Mouse (Mus musculus) cerebellum, postnatal 14 days (tissue): Measurements from ENCODE around the gene Dag1.

ENCODE experiments used
- DNase-seq, 2 experiments: peaks; one replicate each; pipeline ENCODE4 v3.0.0; 2021; ENCODE audit warnings: mixed read lengths in 2 of 2

The Dag1 gene

DNA sequence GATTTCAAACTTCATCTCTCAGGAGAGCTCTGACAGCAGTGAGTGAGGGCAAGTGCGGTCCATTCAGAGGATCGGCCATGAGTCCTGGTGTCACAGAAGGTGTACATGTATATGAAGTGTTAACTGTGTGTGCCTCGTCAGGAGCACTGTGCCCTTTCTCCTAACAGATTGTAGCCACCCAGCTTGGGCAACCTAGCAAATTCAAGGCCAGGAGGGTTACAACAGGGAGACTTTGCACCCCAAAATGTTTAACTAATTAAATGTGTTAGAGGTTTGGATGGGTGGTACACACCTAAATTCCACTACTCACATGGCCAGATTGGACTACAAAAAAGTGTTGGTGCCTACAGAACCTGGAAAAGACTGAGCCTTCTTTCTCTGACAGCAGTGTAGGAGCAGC is 42.2 kb downstream of the Dag1 start:
- no peak for DNase-seq

GRCm38 (mm10) chr9:108220380-108220774 is 43.4 kb downstream of the Dag1 start:
- DNase-seq: no peak

DNA sequence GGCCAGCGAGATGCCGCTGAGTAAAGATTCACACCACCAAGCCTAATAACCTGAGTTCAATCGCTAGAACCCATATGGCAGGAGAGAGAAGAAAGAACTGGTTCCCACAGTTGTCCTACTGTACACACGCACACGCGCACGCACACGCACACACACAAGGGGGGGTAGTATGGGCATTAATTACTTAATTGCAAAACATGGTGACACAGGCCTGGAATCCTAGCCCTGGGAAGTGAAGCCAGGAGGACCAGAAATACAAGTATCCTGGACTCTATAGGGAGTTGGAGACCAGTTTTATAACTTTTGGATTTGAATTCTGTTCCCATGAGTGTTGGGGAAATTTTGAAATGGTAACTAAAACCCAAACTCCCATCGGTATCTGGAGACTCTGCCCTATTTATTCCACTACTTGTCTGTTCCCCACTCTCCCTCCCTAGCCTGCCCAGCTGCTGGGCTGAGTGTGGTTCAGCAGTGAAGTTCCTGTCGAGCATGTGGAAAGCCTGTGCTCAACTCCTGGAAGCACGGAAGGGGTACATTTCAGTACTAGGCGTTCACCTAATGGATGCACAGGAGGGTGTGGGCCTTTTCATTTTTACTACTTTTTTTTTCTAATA is 43.9 kb downstream of the Dag1 start:
- no peak for DNase-seq

DNA sequence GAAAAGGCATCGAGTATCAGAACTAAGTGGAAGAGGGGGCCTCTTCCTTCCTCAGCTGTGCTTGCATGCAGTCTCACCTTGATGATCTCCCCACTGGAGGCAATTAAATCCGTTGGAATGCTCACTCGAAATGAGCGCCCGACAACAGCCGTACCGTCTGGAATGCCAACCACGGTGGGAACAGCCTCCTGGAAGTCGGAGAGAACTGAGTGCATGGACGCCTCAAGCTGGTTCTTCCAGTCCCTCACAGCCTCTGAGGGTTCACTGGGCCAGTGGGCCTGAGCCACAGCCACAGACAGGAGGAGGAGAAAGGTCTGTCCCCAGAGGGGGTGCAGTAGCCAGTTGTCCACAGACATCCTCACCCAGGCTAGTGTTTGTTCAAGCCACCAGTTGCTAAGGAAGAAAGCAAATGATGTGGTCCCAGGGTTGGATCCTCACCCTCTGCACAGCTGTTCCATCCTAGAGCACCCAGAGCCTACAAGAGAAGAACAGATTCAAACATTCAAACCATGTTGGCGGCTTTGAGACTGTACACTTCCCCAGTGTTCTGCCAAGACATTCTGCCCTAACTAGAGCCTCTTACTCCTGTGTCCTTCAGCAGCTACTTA is 45.7 kb downstream of the Dag1 start:
- no peak for DNase-seq

DNA sequence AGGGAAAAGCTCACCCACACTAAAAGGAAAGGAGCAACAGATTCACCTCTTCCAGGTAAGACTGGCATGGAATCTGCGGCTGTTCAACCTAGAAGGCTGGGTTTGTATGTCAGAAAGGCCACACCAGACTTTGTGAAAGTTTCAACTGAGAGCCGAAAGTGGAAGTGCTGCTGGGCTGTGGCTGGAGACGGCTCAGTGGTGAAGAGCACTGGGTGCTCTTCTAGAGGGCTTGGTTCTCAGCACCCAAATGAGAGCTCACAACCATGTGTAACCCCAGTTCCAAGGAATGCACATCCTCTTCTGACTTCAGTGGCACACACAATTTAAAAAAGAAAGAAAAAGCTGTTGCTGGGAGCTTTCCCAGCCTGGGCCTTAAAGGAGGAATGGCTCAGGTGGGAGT is 46.4 kb downstream of the Dag1 start:
- DNase-seq: no peak

- no peak for DNase-seq
These were observed 50.7 kb downstream of the Dag1 start for GRCm38 (mm10) chr9:108213105-108213504.

DNA sequence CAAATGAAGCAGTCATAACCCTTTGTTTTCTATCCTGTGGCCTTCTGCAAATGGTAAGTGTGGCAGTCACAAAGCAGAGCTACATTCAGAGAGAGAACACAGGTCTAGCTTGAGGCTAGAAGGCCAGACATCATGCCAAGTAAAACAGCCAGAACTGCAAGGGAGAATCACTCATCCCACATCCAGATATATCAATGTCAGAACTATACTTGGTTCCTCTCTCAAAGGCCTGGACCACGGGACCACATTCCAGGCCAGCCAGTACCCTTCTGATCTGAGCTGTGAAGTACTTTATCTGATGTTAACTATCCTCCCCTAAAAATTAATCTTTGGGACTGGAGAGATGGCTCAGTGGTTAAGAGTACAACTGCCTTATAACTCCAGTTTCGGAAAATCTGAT is 51.3 kb downstream of the Dag1 start:
- DNase-seq: no peak

- no peak for DNase-seq
These were observed 58.2 kb downstream of the Dag1 start for GRCm38 (mm10) chr9:108205571-108205901.

- no peak for DNase-seq
These were observed 58.7 kb downstream of the Dag1 start for GRCm38 (mm10) chr9:108204884-108205570.

- peak; percentile 83 to 88 for DNase-seq
These were observed 60.7 kb downstream of the Dag1 start for GRCm38 (mm10) chr9:108203015-108203414.

DNA sequence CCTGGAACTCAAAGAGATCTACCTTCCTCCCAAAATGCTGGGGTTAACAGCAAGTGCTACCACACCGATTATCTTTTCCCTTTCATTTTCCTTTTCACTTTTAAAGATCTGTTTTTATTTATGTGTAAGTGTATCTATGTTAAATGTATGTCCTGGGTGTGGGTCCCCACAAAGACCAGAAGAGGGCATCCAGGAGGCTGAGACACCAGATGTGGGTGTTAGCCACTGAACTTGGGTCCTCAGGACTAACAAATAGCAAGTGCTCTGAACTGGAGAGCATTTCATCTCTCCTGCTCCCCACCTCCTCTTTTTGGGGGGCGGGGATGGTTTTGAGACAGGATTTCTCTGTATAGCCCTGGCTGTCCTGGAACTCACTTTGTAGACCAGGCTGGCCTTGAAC is 61.6 kb downstream of the Dag1 start:
- DNase-seq: no peak

DNA sequence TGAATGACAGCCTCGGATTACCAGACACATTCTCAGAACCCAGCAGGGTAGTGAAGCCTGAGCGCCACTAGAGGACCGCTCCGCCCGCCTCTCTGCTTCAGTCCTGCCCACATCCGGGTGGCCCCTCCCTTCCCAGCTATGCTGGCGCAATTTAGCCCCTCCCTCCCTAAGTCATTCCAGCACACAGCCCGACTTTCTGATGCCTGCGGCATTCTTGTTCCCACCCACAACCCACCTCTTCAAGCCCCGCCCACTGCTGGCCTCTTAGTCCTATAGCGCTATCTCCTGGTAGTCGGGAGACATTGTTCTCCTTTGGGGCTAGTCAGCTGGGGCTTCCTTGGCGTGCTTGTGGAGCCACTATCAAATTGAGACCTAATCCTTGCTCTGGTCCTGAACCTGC is 62.6 kb downstream of the Dag1 start:
- DNase-seq: peak; percentile 91 to 96

DNA sequence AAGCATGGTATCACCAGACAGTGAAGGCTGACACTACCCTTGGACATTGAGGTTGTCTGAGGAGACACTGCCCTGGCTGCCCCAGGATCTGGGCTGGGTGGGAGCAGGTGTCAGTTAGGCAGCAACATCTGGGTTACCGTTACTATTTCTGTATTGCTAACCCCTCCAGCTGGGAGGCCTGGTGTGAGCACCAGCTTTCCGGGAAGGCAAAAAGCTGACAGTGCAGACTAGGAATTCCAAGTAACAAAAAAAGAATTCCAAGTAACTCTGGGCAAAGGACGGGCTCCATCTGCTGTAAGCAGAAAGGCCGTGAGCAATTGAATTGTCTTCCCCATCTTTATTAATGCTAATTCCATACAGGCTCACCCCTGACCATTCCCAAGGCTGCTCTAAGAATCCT is 65.1 kb downstream of the Dag1 start:
- DNase-seq: no peak

DNA sequence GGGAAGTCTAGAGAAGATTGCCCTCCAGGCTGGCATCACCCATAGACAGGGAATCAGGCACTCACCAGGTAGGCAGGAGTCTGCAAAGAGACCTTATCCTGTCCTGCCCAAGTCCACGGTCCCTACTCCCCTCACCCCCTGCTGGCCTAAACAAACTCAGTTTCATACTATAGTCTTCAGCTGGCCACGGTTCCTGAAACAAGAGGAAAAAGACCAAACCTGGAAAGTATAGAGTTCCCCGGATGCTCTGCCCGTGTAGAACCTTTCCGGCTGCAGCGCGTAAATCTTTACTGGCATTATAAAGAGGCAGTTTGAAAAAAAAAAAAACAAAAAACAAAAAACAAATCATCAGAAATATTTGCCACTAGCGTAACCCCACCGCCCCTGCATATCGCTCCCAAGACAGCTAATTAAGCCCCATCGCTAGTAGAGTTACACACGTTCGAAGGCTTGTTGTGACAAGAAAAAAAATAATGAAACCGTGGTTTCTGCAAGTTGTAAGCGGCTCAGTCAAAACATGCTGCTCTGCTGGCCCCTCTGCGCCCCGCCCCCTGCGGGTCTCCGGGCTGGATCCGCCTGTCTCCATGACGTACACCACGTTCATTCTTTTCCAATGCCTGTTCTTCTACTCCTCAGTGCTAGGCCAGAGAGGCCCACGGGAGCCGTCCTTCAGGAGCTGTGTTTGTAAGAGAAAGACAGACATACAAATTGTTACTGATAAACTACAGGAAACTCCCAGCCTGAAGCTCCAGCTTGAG is 66.7 kb downstream of the Dag1 start:
- no peak for DNase-seq

DNA sequence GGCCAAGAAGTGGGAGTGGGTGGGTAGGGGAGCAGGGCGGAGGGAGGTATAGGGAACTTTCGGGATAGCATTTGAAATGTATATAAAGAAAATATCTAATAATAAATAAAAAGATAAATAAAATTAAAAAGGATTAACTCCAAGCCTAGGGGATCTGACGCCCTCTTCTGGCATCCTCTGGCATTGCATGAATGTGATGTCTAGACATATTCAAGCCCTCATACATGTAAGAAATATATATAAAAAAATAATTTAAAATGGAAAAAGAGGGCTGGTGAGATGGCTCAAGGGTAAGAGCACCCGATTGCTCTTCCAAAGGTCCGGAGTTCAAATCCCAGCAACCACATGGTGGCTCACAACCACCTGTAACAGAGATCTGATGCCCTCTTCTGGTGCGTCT is 67.5 kb downstream of the Dag1 start:
- DNase-seq: peak in 1 of 2 experiments; percentile 72

- DNase-seq: peak; percentile 98
These were observed 73.7 kb downstream of the Dag1 start, which contains the start of gene Bsn for GRCm38 (mm10) chr9:108189787-108190679. Bsn (minus strand) TSS chr9:108190384.

- DNase-seq: no peak
These were observed 74.3 kb downstream of the Dag1 start for GRCm38 (mm10) chr9:108189488-108189786.

DNA sequence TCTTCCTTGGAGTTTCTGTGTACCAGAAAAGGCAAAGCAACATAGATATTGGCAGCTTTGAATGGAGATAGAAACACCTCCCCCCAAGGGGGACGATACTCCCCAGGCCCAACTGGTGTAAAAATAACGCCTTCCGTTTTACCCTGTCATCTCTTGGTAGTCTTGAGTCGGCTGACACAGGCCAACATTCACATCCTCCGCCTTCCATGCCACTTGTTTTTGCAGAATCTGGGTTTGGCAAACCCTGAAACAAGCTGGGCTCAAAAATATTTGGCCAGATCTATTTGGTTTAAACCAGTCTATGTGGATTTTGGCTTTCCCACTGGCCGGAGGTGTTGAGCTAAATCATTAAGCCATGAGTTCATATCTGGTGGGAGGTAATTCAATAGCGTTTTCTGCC is 74.7 kb downstream of the Dag1 start:
- DNase-seq: no peak

- DNase-seq: no peak
These were observed 75.2 kb downstream of the Dag1 start for GRCm38 (mm10) chr9:108188511-108188910.

DNA sequence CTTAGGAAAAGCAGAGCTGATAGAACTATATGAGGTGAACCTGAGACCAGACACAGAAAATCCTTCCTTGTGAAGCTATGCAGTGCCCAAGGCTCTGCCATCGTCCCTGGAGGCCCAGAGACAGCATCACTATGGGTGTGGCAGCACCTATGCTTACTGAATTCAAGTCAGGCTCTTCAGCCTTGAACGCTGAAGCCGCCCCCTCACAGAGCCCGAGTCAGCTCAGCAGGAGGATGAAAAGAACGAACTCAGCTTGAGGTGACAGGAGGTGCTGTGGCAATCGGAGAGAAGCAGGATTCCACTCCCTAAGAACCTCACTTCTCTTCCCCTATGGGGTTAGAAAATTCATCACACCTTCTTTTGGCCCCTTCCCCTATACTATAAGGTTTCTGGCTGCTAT is 76.1 kb downstream of the Dag1 start:
- no peak for DNase-seq

DNA sequence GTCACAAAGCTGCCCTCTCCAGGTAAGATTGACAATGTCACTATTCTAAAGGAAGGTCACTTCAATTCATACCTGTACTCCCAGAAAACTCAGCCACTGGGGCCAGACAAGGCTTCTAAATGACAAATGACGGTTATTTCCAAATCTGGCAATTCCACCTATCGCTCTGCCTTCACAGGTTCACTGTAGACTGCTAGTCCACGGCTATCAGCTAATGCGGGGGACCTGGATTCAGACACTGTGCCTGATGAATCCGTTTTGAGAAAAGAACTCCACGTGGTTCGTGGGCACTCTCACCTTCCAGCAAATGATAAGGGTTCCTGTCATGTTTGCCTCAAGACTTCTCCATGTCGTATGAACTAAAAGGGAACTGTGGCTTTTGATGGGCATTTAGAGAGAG is 78.0 kb downstream of the Dag1 start:
- no peak for DNase-seq

DNA sequence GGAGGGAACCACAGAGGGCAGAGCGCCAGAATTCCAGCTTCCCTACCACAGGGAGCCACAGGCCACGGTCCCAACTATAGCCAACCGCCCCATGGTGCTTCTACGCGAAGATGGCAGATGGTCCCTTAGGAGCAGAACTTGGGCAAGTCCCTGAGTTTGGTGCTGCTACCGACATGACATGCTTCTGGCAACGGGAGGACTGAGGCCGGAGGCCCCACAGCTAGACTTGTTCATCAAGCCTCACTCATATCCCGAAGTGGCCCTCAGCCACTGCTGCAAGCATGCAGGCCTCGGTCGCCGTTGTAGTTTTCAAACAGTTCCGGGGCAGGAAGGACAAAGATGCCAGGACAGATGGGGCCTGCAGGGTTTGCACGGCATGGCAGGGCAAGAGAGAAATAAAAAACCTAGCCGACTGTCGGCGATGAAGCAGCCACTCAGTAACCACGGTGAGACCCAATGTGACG is 80.2 kb downstream of the Dag1 start:
- peak; percentile 48 to 61 for DNase-seq
